Mouse (Mus musculus): ENCODE measurements around the gene Efcab12. TPM values are rescaled to one million over a fixed set of nuclear protein-coding genes. Genes with fewer than 3 reads are reported as not detected.
A peak's percentile ranks its signal among the peaks of the same experiment; 100 is the strongest.

The Efcab12 gene
- polyA plus RNA-seq, 1 experiment: not detected

DNA sequence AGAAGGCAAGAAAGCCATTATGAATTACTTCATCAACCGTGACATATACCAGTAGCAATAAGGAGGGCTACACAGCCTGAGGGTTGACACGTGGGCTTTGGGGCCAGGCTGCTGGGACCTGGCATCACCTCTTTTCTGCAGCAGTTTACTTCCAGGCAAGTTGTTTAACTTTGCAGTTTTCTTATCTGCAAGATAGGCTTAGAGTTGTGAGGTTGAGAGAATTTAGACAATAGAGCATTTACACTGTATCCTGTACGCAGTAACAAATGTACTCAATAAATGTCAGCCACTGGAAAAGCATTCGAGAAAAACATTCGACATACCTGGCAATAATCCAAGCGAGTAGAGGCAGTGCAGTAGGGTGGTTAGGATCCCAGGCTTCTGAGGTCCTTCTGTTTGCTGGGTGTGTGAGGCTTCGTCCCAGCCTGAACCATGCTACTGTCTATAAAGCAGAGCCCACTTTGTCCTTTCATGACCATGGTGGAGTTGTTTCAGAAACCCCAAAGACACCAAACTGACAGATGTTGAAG, 21.9 kb upstream of the Efcab12 start:
- Histone ChIP-seq H3K4me1 (peaks cover 27% of the 10 kb centered on the region), H3K27me3 (replicated peaks) (peaks cover 1% of the 10 kb centered on the region), H3K36me3 (replicated peaks; ENCODE audit: low read length) (no peaks in the 10 kb centered on the region), H3K4me3 (replicated peaks) (no peak overlapping the region), H3K9me3 (no peaks in the 10 kb centered on the region)
- TF ChIP-seq GATA1 (IDR thresholded peaks at IDR 0.05; ENCODE audit: borderline replicate concordance, low read length) (no peak), FLI1 (IDR thresholded peaks at IDR 0.05; ENCODE audit: low read length) (no peak)

DNA sequence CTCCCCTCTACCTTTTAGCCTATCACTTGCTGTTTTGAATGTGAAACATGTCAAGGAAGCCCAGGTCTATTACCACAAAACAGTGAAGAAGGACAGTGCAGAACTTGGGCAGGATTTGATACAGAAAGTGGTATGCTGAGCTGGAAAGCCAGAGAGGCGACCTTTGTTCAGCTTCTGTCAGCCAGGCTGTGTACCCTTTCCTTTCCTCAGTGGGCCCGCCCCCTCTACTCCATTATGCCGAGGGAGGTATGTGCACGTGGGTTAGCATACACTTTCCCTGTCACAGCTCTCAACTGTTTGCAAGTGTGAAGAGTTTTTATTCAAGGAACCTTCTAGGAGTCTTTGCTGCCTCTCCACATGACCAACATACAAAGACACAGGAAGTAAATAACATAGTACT, 21.0 kb upstream of the Efcab12 start:
- TF ChIP-seq FLI1 (IDR thresholded peaks at IDR 0.05; ENCODE audit: low read length): no peak
- TF ChIP-seq GATA1 (IDR thresholded peaks at IDR 0.05; ENCODE audit: borderline replicate concordance, low read length): no peak
- Histone ChIP-seq H3K36me3 (replicated peaks; ENCODE audit: low read length) (no peaks in the 10 kb centered on the region), H3K4me1 (peaks cover 20% of the 10 kb centered on the region), H3K4me3 (replicated peaks) (no peak overlapping the region), H3K9me3 (no peaks in the 10 kb centered on the region), H3K27me3 (replicated peaks) (peaks cover 1% of the 10 kb centered on the region)

DNA sequence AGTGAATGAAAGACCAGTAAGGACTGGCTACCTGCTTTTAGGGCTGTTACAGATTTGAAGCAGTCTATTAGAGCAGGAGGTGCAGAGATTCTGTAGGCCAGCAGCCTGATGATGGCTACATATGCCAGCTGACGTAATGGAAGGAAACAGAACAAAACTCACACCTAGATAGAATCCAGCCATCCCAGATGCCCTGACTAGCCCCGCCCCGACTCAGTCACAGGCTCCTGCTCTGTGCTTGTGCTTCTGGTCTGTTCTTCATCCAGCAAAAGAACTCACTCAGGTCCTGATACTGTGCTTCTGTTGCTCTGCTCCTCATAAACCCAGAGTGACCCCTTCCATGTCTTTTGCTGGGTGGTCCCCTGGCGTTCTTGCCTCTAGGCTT, 18.1 kb upstream of the Efcab12 start:
- Histone ChIP-seq H3K4me3 (replicated peaks) (no peak overlapping the region), H3K4me1 (peaks cover 33% of the 10 kb centered on the region), H3K27me3 (replicated peaks) (no peaks in the 10 kb centered on the region), H3K9me3 (no peaks in the 10 kb centered on the region), H3K36me3 (replicated peaks; ENCODE audit: low read length) (no peaks in the 10 kb centered on the region)
- TF ChIP-seq GATA1 (IDR thresholded peaks at IDR 0.05; ENCODE audit: borderline replicate concordance, low read length) (no peak), FLI1 (IDR thresholded peaks at IDR 0.05; ENCODE audit: low read length) (no peak)

DNA sequence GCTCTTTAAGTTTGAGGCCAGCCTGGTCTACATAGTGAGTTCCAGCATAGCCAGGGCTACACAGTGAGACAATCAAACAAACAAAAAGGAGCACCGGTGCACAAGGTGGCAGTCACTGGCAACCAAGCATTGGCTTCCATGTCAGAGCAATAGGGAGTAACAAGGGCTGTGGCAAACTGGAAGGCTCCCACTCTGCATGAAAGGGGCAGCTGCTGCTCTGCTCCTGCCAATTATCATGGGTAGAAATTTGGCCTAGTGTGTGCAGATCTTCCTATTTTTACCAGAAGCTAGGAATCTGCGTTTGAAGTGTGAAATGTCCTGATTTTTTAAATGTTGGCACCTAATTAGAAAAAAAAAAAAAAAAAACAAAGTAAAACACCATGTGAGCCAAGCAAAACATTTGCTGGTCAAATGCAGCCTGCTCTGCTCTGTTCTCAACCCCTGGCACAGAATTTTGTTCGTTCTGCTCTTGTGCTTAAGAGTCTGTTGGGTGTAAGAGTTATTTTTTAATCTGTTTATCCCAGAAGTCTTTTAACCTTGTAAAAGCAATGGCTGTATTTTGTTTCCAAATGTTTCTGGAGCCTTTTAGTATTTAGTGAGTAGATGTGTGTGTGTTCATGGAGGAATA, 17.6 kb upstream of the Efcab12 start:
- no peak for TF ChIP-seq FLI1 (IDR thresholded peaks at IDR 0.05; ENCODE audit: low read length)
- TF ChIP-seq GATA1 (IDR thresholded peaks at IDR 0.05; ENCODE audit: borderline replicate concordance, low read length): no peak
- Histone ChIP-seq H3K36me3 (replicated peaks; ENCODE audit: low read length) (peaks cover 4% of the 10 kb centered on the region), H3K9me3 (no peaks in the 10 kb centered on the region), H3K27me3 (replicated peaks) (no peaks in the 10 kb centered on the region), H3K4me1 (peaks cover 38% of the 10 kb centered on the region), H3K4me3 (replicated peaks) (no peak overlapping the region)

DNA sequence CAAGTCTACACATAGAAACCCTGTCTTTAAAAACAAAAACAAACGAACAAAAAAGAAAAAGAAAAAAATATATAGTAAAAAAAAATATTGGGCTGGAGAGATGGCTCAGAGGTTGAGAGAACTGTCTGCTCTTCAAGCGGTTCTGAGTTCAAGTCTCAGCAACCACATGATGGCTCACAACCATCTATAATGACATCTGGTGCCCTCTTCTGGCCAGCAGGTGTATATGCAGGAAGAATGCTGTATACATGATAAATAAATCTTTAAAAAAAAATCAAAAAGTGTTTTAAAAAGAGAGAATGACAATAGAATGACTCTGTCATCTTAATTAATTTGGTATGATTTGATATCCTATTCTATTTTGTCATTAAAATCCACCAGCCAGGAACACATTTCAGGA, 16.2 kb upstream of the Efcab12 start:
- no peak overlapping the region for H3K4me3 ChIP-seq (replicated peaks)
- TF ChIP-seq FLI1 (IDR thresholded peaks at IDR 0.05; ENCODE audit: low read length): no peak
- TF ChIP-seq GATA1 (IDR thresholded peaks at IDR 0.05; ENCODE audit: borderline replicate concordance, low read length): no peak
- H3K4me1 ChIP-seq: peaks cover 41% of the 10 kb centered on the region
- no peaks in the 10 kb centered on the region for H3K27me3 ChIP-seq (replicated peaks)
- H3K9me3 ChIP-seq: no peaks in the 10 kb centered on the region
- peaks cover 14% of the 10 kb centered on the region for H3K36me3 ChIP-seq (replicated peaks; ENCODE audit: low read length)

DNA sequence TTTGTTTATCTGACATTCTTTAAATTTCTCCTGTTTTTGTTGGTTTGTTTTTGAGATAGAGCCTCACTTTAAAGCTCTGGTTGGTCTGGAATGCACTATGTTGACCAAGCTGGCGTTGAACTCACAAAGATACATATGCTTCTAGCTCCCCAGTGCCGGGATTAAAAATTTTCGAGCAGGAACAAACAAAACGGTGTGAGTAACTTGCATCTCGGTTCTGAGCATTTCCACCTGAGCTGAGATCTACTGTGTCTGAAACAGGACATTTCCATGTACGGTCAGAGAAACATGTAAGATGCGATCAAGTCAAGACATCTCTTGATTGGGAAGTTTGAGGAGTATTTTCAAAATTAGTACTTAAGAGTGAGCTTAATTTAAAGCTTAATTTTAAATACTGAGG, 15.8 kb upstream of the Efcab12 start:
- Histone ChIP-seq H3K4me3 (replicated peaks) (peak overlapping the region; percentile 97), H3K4me1 (peaks cover 38% of the 10 kb centered on the region), H3K9me3 (no peaks in the 10 kb centered on the region), H3K36me3 (replicated peaks; ENCODE audit: low read length) (peaks cover 19% of the 10 kb centered on the region), H3K27me3 (replicated peaks) (no peaks in the 10 kb centered on the region)
- no peak for TF ChIP-seq FLI1 (IDR thresholded peaks at IDR 0.05; ENCODE audit: low read length)
- TF ChIP-seq GATA1 (IDR thresholded peaks at IDR 0.05; ENCODE audit: borderline replicate concordance, low read length): no peak

DNA sequence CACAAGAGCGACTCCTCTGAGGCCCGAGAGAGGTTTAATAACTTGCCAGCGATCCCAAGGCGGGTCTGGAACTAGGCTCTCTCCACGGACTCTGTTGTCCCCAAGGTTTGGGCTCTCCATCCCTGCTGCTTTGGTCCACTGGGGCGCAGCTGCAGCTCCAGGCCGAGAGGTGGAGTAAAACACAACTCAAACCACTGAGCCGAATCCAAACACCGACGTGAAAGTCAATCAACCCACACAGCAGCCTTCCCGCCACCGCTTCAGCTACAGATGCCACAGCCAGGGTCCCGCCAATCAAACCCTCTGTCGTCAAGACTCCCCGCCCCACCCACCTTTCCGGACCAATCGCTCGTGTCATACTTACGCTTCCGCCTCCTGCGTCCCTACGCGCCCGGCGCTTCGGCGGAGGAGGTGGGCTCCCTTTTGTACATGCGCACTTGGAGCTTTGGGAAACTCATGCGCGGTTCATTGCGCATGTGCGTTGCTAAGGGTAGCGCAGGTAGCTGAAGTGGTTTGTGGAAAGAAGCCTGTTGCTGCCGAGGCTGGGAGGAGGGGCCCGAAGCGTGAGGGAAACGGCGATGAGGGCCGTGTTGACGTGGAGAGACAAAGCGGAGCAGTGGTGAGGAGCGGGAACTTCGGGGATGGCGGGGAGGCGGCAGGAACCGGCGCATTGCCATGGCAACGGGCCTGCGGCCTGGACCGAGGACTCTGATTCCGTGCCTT, 15.0 kb upstream of the Efcab12 start, which contains the start of the genes Mbd4 and Ift122:
Gene Mbd4 (minus strand): TSS at position 281 of the 723 bp plus-strand sequence.
Gene Ift122 (plus strand): TSS at position 380 of the 723 bp plus-strand sequence.
- Histone ChIP-seq H3K36me3 (replicated peaks; ENCODE audit: low read length) (peaks cover 26% of the 10 kb centered on the region), H3K9me3 (no peaks in the 10 kb centered on the region), H3K27me3 (replicated peaks) (no peaks in the 10 kb centered on the region), H3K4me1 (peaks cover 44% of the 10 kb centered on the region), H3K4me3 (replicated peaks) (peak within 1 kb of the TSS; percentile 97)
- TF ChIP-seq GATA1 (IDR thresholded peaks at IDR 0.05; ENCODE audit: borderline replicate concordance, low read length): no peak
- TF ChIP-seq FLI1 (IDR thresholded peaks at IDR 0.05; ENCODE audit: low read length): 0 out of 2 replicates have a peak, but pooled peaks have one; percentile 55

DNA sequence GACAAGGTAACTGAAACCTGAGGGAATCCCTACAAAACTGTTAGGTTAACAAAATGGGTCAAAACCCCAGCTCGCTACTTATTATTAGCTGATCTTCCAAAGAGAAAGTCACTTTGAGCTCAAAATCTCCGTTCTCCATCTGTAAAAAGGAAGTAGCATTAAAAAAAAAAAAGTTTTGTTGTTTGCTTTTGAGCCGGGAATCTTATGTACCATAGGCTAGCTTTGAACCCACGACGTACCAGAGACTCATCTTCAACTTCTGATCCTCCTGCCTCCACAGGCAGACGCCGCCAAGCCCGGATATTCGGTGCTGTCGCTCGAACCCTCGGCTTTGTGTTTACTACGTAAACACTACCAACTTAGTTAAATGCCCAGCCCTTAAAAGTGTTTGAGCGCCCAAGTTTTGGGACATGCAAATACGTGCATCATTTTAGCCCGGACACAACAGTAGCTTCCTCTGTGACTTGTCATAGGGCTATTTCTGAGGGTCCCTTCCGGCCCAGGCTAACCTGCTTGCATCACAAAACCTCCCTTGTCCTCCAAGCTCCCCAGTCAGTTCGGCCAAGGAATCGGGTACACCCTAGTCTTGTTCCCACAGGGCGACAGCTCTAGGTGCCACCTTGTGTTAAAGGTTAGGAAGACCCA, 14.4 kb upstream of the Efcab12 start:
- no peak for TF ChIP-seq GATA1 (IDR thresholded peaks at IDR 0.05; ENCODE audit: borderline replicate concordance, low read length)
- no peak for TF ChIP-seq FLI1 (IDR thresholded peaks at IDR 0.05; ENCODE audit: low read length)
- Histone ChIP-seq H3K27me3 (replicated peaks) (no peaks in the 10 kb centered on the region), H3K4me1 (peaks cover 50% of the 10 kb centered on the region), H3K4me3 (replicated peaks) (peak overlapping the region; percentile 97), H3K36me3 (replicated peaks; ENCODE audit: low read length) (peaks cover 29% of the 10 kb centered on the region), H3K9me3 (no peaks in the 10 kb centered on the region)

DNA sequence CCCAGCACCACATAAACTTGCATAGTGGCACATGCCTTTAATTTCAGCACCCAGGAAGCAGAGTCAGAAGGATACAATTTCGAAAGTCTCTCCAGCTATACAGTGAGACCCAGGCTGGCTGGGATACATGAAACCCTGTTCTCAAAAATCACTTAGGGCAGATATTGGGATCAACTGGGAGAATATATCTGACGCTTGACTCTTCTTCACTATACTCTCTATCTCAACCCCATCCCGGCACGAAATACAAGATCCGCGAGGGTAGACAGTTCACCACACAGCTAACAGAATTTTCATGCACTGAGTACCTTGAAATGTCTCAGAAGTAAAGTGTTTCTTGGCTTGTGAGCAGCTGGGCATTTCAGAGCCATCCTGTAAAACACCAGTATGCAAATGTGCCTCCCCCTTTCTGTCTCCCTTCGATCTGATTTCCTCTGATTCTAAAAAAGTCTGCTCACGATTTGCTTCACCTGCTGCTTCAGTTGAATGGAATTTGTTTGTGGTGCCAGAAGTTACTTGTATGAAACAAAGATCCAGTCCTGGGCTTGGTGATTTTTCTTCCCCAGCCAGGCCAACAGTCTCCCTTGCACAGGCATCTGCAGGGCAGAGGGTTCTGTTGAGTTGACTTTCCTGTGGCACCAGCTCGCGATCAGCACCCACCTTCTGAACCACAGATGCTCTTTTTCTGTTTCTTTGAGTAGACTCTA, 10.5 kb upstream of the Efcab12 start:
- TF ChIP-seq GATA1 (IDR thresholded peaks at IDR 0.05; ENCODE audit: borderline replicate concordance, low read length) (no peak), FLI1 (IDR thresholded peaks at IDR 0.05; ENCODE audit: low read length) (no peak)
- Histone ChIP-seq H3K27me3 (replicated peaks) (no peaks in the 10 kb centered on the region), H3K4me3 (replicated peaks) (no peak overlapping the region), H3K4me1 (peaks cover 59% of the 10 kb centered on the region), H3K36me3 (replicated peaks; ENCODE audit: low read length) (peaks cover 54% of the 10 kb centered on the region), H3K9me3 (no peaks in the 10 kb centered on the region)

Data from megakaryocyte, embryonic 14.5 days (primary cell).